Mouse (Mus musculus) hindbrain, embryonic 14.5 days (tissue): Measurements from ENCODE around the gene Pcsk2. TPM values are rescaled to one million over a fixed set of nuclear protein-coding genes. Genes with fewer than 3 reads are reported as not detected.

Experiments used
- ATAC-seq: fragments of 200-750 bp; cut with Nextera tagmentation; 2 replicates; pipeline ENCODE4 v1.8.0; 2017; ENCODE audit warnings: moderate number of reproducible peaks, mild to moderate bottlenecking, moderate TSS enrichment, moderate library complexity; ENCODE audit not compliant: low FRiP score
- DNase-seq: peaks from one replicate; pipeline ENCODE4 v3.0.0-alpha.2; 2015; ENCODE audit warnings: low spot score
- H3K27ac ChIP-seq: fragments of 300-500 bp; sonication (generic); 2 replicates; pipeline ENCODE4 v1.5.1; 2014; ENCODE audit warnings: mild to moderate bottlenecking, moderate library complexity
- H3K27me3 ChIP-seq: fragments of 300-500 bp; sonication (generic); 2 replicates; pipeline ENCODE4 v1.6.1; 2014; ENCODE audit warnings: mild to moderate bottlenecking, low read length, mixed read lengths; ENCODE audit not compliant: control insufficient read depth, insufficient read depth
- H3K36me3 ChIP-seq: fragments of 300-500 bp; sonication (generic); replicated peaks from 2 replicates; pipeline ENCODE4 v1.6.1; 2014; ENCODE audit not compliant: control insufficient read depth, insufficient read depth
- H3K4me1 ChIP-seq: fragments of 300-500 bp; sonication (generic); replicated peaks from 2 replicates; pipeline ENCODE4 v1.6.1; 2014; ENCODE audit warnings: antibody characterized with exemption, low read length, mixed read lengths; ENCODE audit not compliant: control insufficient read depth, insufficient read depth
- H3K4me2 ChIP-seq: fragments of 300-500 bp; sonication (generic); replicated peaks from 2 replicates; pipeline ENCODE4 v1.6.1; 2014; ENCODE audit warnings: mild to moderate bottlenecking, moderate library complexity
- H3K4me3 ChIP-seq: fragments of 300-500 bp; sonication (generic); replicated peaks from 2 replicates; pipeline ENCODE4 v1.5.1; 2014; ENCODE audit warnings: mild to moderate bottlenecking, low read length
- H3K9ac ChIP-seq: fragments of 300-500 bp; sonication (generic); 2 replicates; pipeline ENCODE4 v1.6.1; 2014
- H3K9me3 ChIP-seq: fragments of 300-500 bp; sonication (generic); 2 replicates; pipeline ENCODE4 v1.6.1; 2016; ENCODE audit warnings: low read length; ENCODE audit not compliant: control insufficient read depth
- WGBS: fragments of 180-500 bp; shearing (Covaris S2); extraction: QIAGEN DNeasy Blood & Tissue Kit; methylation state at CpG from one replicate; pipeline ENCODE4 v1.1.7; 2014; 5-methylcytosine and 5-hydroxymethylcytosine counted together
- polyA plus RNA-seq: library from polyadenylated mRNA; unstranded; fragments of >200 nt; fragmentation: Nextera tagmentation; extraction: Ambion mirVana; gene quantifications from 2 replicates; pipeline ENCODE4 v1.2.1, GENCODE M21; 2014

Pcsk2 gene
- polyA plus RNA-seq, 1 experiment from 2014 or later: 26.3 TPM

GRCm38 (mm10) chr2:143679513-143679912 is 133.6 kb downstream of the Pcsk2 start:
- ATAC-seq: no peak
- no peak overlapping the region for H3K9ac ChIP-seq

GRCm38 (mm10) chr2:143681873-143682555 is 136.1 kb downstream of the Pcsk2 start:
- Histone ChIP-seq H3K9ac (no peak overlapping the region), H3K36me3 (no peaks in the 10 kb centered on the region), H3K4me3 (no peak overlapping the region), H3K27ac (no peak overlapping the region), H3K27me3 (no peaks in the 10 kb centered on the region), H3K4me1 (no peaks in the 10 kb centered on the region), H3K9me3 (no peaks in the 10 kb centered on the region), H3K4me2 (no peak overlapping the region)
- ATAC-seq (peak; percentile 38), DNase-seq (no peak)
- 68% methylated on average over 8 of the region's 8 CpGs for WGBS

More at GRCm38 (mm10) chr2:143679513-143679912, 133.6 kb downstream of the Pcsk2 start:
- H3K27ac ChIP-seq: no peak overlapping the region
- no peak overlapping the region for H3K4me2 ChIP-seq
- DNase-seq: no peak
- no peak overlapping the region for H3K4me3 ChIP-seq
- no peaks in the 10 kb centered on the region for H3K36me3 ChIP-seq
- whole genome bisulfite sequencing: 34% methylated on average over 2 of the region's 2 CpGs
- no peaks in the 10 kb centered on the region for H3K4me1 ChIP-seq
- no peaks in the 10 kb centered on the region for H3K27me3 ChIP-seq
- H3K9me3 ChIP-seq: no peaks in the 10 kb centered on the region

- Histone ChIP-seq H3K9ac (no peak overlapping the region), H3K36me3 (no peaks in the 10 kb centered on the region), H3K4me3 (no peak overlapping the region), H3K9me3 (no peaks in the 10 kb centered on the region), H3K27me3 (no peaks in the 10 kb centered on the region), H3K4me2 (no peak overlapping the region), H3K4me1 (no peaks in the 10 kb centered on the region), H3K27ac (no peak overlapping the region)
- DNase-seq (no peak), ATAC-seq (no peak)
- WGBS: 95% methylated on average over 2 of the region's 2 CpGs
These were observed 137.6 kb downstream of the Pcsk2 start for GRCm38 (mm10) chr2:143683513-143683912.

- Histone ChIP-seq H3K4me1 (no peaks in the 10 kb centered on the region), H3K4me3 (no peak overlapping the region), H3K27me3 (no peaks in the 10 kb centered on the region), H3K27ac (no peak overlapping the region), H3K4me2 (no peak overlapping the region), H3K36me3 (peaks cover 9% of the 10 kb centered on the region; the same call in 1 of the 2 replicates), H3K9me3 (peaks cover 20% of the 10 kb centered on the region; the same call in 1 of the 2 replicates), H3K9ac (no peak overlapping the region)
- WGBS: 66% methylated on average over 3 of the region's 3 CpGs
- ATAC-seq (no peak), DNase-seq (no peak)
These were observed 145.3 kb downstream of the Pcsk2 start for GRCm38 (mm10) chr2:143691244-143691643.

GRCm38 (mm10) chr2:143696026-143696557 is 150.1 kb downstream of the Pcsk2 start:
- peak; percentile 68 for ATAC-seq

GRCm38 (mm10) chr2:143696704-143697103 is 150.7 kb downstream of the Pcsk2 start:
- no peak overlapping the region for H3K4me3 ChIP-seq
- H3K27me3 ChIP-seq: no peaks in the 10 kb centered on the region
- WGBS: 90% methylated on average over 7 of the region's 7 CpGs
- H3K4me2 ChIP-seq: no peak overlapping the region
- H3K36me3 ChIP-seq: peaks cover 9% of the 10 kb centered on the region; the same call in 1 of the 2 replicates
- no peaks in the 10 kb centered on the region for H3K4me1 ChIP-seq
- peaks cover 20% of the 10 kb centered on the region; the same call in 1 of the 2 replicates for H3K9me3 ChIP-seq
- no peak overlapping the region for H3K9ac ChIP-seq
- DNase-seq (no peak), ATAC-seq (peak; percentile 28; the same call in 1 of the 2 replicates)
- H3K27ac ChIP-seq: peak overlapping the region; percentile 73

More at GRCm38 (mm10) chr2:143696026-143696557, 150.1 kb downstream of the Pcsk2 start:
- Histone ChIP-seq H3K27ac (peak overlapping the region; percentile 73), H3K4me3 (no peak overlapping the region), H3K27me3 (no peaks in the 10 kb centered on the region), H3K36me3 (peaks cover 9% of the 10 kb centered on the region; the same call in 1 of the 2 replicates), H3K9ac (no peak overlapping the region), H3K4me2 (no peak overlapping the region), H3K9me3 (peaks cover 20% of the 10 kb centered on the region; the same call in 1 of the 2 replicates), H3K4me1 (no peaks in the 10 kb centered on the region)
- 54% methylated on average over 14 of the region's 14 CpGs for WGBS
- DNase-seq: peak; percentile 45

GRCm38 (mm10) chr2:143701141-143701540 is 155.2 kb downstream of the Pcsk2 start:
- DNase-seq: no peak
- no peak for ATAC-seq
- no peak overlapping the region for H3K4me3 ChIP-seq

GRCm38 (mm10) chr2:143702931-143703344 is 157.0 kb downstream of the Pcsk2 start:
- DNase-seq (no peak), ATAC-seq (peak; percentile 75)
- Histone ChIP-seq H3K9ac (no peak overlapping the region), H3K36me3 (no peaks in the 10 kb centered on the region), H3K4me3 (no peak overlapping the region), H3K27me3 (no peaks in the 10 kb centered on the region), H3K4me2 (no peak overlapping the region), H3K27ac (0 out of 2 replicates have a peak overlapping the region, but pooled peaks have one; percentile 2), H3K9me3 (no peaks in the 10 kb centered on the region), H3K4me1 (no peaks in the 10 kb centered on the region)
- 34% methylated on average over 3 of the region's 3 CpGs for WGBS

More at GRCm38 (mm10) chr2:143701141-143701540, 155.2 kb downstream of the Pcsk2 start:
- H3K4me1 ChIP-seq: no peaks in the 10 kb centered on the region
- no peaks in the 10 kb centered on the region for H3K27me3 ChIP-seq
- H3K36me3 ChIP-seq: no peaks in the 10 kb centered on the region
- H3K27ac ChIP-seq: no peak overlapping the region
- WGBS: 79% methylated on average over 5 of the region's 5 CpGs
- H3K9me3 ChIP-seq: no peaks in the 10 kb centered on the region
- H3K4me2 ChIP-seq: no peak overlapping the region
- no peak overlapping the region for H3K9ac ChIP-seq

GRCm38 (mm10) chr2:143708205-143708604 is 162.2 kb downstream of the Pcsk2 start:
- no peak overlapping the region for H3K4me2 ChIP-seq
- H3K4me1 ChIP-seq: no peaks in the 10 kb centered on the region
- ATAC-seq (no peak), DNase-seq (no peak)
- no peaks in the 10 kb centered on the region for H3K36me3 ChIP-seq
- WGBS: 79% methylated on average over 3 of the region's 3 CpGs
- H3K4me3 ChIP-seq: no peak overlapping the region
- H3K9ac ChIP-seq: no peak overlapping the region
- no peak overlapping the region for H3K27ac ChIP-seq
- no peaks in the 10 kb centered on the region for H3K9me3 ChIP-seq
- H3K27me3 ChIP-seq: no peaks in the 10 kb centered on the region
